Mouse (Mus musculus): ENCODE measurements around the gene B230118H07Rik. TPM values are rescaled to one million over a fixed set of nuclear protein-coding genes. Genes with fewer than 3 reads are reported as not detected.

The B230118H07Rik gene
- polyA plus RNA-seq, 1 experiment from 2014 or later, result 59.1 TPM

GRCm38 (mm10) chr2:101533741-101534140 lies 115.6 kb downstream of the B230118H07Rik start:
- no peaks in the 10 kb centered on the region for H3K36me3 ChIP-seq (replicated peaks)

GRCm38 (mm10) chr2:101525503-101526381 lies 123.6 kb downstream of the B230118H07Rik start:
- Histone ChIP-seq H3K4me1 (no peaks in the 10 kb centered on the region), H3K4me2 (no peak overlapping the region), H3K4me3 (replicated peaks) (no peak overlapping the region), H3K27me3 (no peaks in the 10 kb centered on the region), H3K36me3 (replicated peaks) (no peaks in the 10 kb centered on the region), H3K9ac (no peak overlapping the region), H3K27ac (no peak overlapping the region), H3K9me3 (no peaks in the 10 kb centered on the region)
- WGBS, result 69% methylated on average over 6 of the region's 6 CpGs
- peak; percentile 51; the same call in 1 of the 2 replicates for ATAC-seq (ENCODE audit: low FRiP score)

More at GRCm38 (mm10) chr2:101533741-101534140, 115.6 kb downstream of the B230118H07Rik start:
- Histone ChIP-seq H3K4me3 (replicated peaks) (no peak overlapping the region), H3K27me3 (no peaks in the 10 kb centered on the region), H3K9ac (no peak overlapping the region), H3K27ac (peak overlapping the region; percentile 46; the same call in 1 of the 2 replicates), H3K4me1 (peaks cover 7% of the 10 kb centered on the region), H3K4me2 (no peak overlapping the region), H3K9me3 (no peaks in the 10 kb centered on the region)
- ATAC-seq (ENCODE audit: low FRiP score), result 0 out of 2 replicates have a peak, but pooled peaks have one; percentile 17
- 16% methylated on average over 2 of the region's 2 CpGs for WGBS

GRCm38 (mm10) chr2:101525091-101525490 lies 124.2 kb downstream of the B230118H07Rik start:
- no peak for ATAC-seq (ENCODE audit: low FRiP score)
- WGBS, result 90% methylated on average over 4 of the region's 4 CpGs

GRCm38 (mm10) chr2:101520503-101520902 lies 128.8 kb downstream of the B230118H07Rik start:
- Histone ChIP-seq H3K9me3 (no peaks in the 10 kb centered on the region), H3K4me1 (no peaks in the 10 kb centered on the region), H3K9ac (no peak overlapping the region), H3K4me2 (no peak overlapping the region), H3K27ac (no peak overlapping the region), H3K27me3 (no peaks in the 10 kb centered on the region), H3K4me3 (replicated peaks) (no peak overlapping the region), H3K36me3 (replicated peaks) (no peaks in the 10 kb centered on the region)
- WGBS, result 36% methylated on average over 1 of the region's 1 CpGs
- ATAC-seq (ENCODE audit: low FRiP score), result peak; percentile 14; the same call in 1 of the 2 replicates

More at GRCm38 (mm10) chr2:101525091-101525490, 124.2 kb downstream of the B230118H07Rik start:
- Histone ChIP-seq H3K9me3 (no peaks in the 10 kb centered on the region), H3K27me3 (no peaks in the 10 kb centered on the region), H3K36me3 (replicated peaks) (no peaks in the 10 kb centered on the region), H3K4me2 (no peak overlapping the region), H3K4me1 (no peaks in the 10 kb centered on the region), H3K27ac (no peak overlapping the region), H3K9ac (no peak overlapping the region), H3K4me3 (replicated peaks) (no peak overlapping the region)

GRCm38 (mm10) chr2:101519928-101520327 lies 129.4 kb downstream of the B230118H07Rik start:
- Histone ChIP-seq H3K36me3 (replicated peaks) (no peaks in the 10 kb centered on the region), H3K4me1 (no peaks in the 10 kb centered on the region), H3K27ac (no peak overlapping the region), H3K9ac (no peak overlapping the region), H3K27me3 (no peaks in the 10 kb centered on the region), H3K4me3 (replicated peaks) (no peak overlapping the region), H3K9me3 (no peaks in the 10 kb centered on the region), H3K4me2 (no peak overlapping the region)
- 89% methylated on average over 1 of the region's 1 CpGs for WGBS
- no peak for ATAC-seq (ENCODE audit: low FRiP score)

Other genes with a start within 250 kb of the B230118H07Rik start
- gene Rag2, start 24.8 kb downstream of the B230118H07Rik start, polyA plus RNA-seq (2016; fragmentation: Nextera tagmentation; extraction: Ambion mirVana), result not detected in 2 replicates
- 0.04 and 0.14 TPM in 2 replicates for gene Rag1, start within 50 bp of the B230118H07Rik start, polyA plus RNA-seq (2016; fragmentation: Nextera tagmentation; extraction: Ambion mirVana)
- 18.9 and 19.6 TPM in 2 replicates for gene Traf6, start 28.9 kb upstream of the B230118H07Rik start, polyA plus RNA-seq (2016; fragmentation: Nextera tagmentation; extraction: Ambion mirVana)
- 14.1 and 15.5 TPM in 2 replicates for gene Prr5l, start 233.5 kb upstream of the B230118H07Rik start, polyA plus RNA-seq (2016; fragmentation: Nextera tagmentation; extraction: Ambion mirVana)
- gene Commd9, start 236.7 kb upstream of the B230118H07Rik start, polyA plus RNA-seq (2016; fragmentation: Nextera tagmentation; extraction: Ambion mirVana), result 78.1 and 78.2 TPM in 2 replicates